Mouse (Mus musculus) MEL (cell line): ENCODE data around the gene Map6d1.

Source experiments
- MAX ChIP-seq: IDR thresholded peaks from 2 replicates; pipeline ENCODE4 v1.6.1; 2011; ENCODE audit warnings: low read length, improper control_type of control experiment
- ZMIZ1 ChIP-seq: IDR thresholded peaks from 2 replicates; pipeline ENCODE4 v1.6.1; 2012; ENCODE audit warnings: low read depth, mild to moderate bottlenecking, inconsistent platforms, low read length, improper control_type of control experiment, moderate library complexity

DNA sequence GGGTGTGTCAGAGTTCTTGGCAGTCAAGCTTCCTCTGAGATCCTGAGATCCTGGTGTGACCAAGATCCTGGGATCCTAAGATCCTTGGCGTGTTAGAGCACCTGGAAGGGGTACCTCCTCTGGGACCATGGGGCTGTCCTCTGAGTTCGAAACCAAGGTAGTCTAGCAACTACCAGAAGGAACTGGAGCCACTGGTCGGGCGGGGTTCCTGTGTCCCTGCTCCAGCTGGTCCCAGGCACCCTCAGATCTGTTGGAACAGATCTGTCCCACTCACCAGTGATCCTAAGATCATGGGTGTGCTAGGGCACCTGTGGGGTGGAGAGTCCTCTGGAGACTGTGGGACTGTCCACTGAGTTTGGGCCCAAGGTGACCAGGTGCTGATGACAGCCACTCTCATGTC lies 14.5 kb downstream of the Map6d1 start:
- TF ChIP-seq ZMIZ1 (no peak), MAX (no peak)
